Mouse (Mus musculus): Measurements from ENCODE around the gene Gm13420.

DNA sequence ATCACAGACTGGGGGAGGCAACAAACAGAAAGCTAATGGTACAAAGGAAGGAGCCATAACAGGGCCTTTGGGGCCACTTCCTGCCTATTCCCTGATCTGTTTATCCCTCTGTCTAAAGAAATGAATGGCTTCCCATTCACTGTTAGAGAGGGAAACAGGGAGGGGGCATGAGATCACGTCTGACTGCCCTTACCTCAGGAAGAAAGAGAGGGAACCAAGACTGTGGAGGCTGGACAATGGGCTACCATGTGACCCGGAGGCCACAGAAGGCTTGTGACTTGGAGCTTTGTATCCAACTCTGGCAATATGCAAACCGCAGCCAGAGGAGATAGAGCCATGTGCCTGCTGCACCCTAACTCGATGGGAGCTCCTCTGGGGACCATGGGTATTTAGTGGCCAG lies 32.8 kb upstream of the Gm13420 start:
- TF ChIP-seq CTCF (conservative IDR thresholded peaks at IDR 0.05; ENCODE audit: low read length) (no peak), POU5F1 (IDR thresholded peaks at IDR 0.05; ENCODE audit: borderline replicate concordance, low read length) (no peak)

Measured in E14TG2a.4 (cell line).